Mouse (Mus musculus) neural tube, embryonic 10.5 days (tissue): Measurements from ENCODE around the gene Gm13285.
"Not testable (repeated sequence)": the region's sequence is repeated elsewhere in the genome, so short reads cannot be mapped to it uniquely, and the experiment has no call there.

ENCODE experiments used
- DNase-seq: peaks from one replicate; pipeline ENCODE4 v3.0.0-alpha.2; 2017; ENCODE audit warnings: low spot score; ENCODE audit errors: extremely low spot score

The Gm13285 gene

GRCm38 (mm10) chr4:88793936-88794675 is 5.4 kb upstream of the Gm13285 start, which contains the start of gene Gm13275:
Gene Gm13275 (plus strand): TSS chr4:88794487.
- DNase-seq = not testable (repeated sequence)

GRCm38 (mm10) chr4:88797097-88797496 is 2.4 kb upstream of the Gm13285 start, which contains the start of gene Gm13279:
Gene Gm13279 (plus strand): TSS chr4:88797397.
- DNase-seq = not testable (repeated sequence)

GRCm38 (mm10) chr4:88802954-88803353 is 3.5 kb downstream of the Gm13285 start, which contains the start of gene Gm13287:
Gene Gm13287 (plus strand): TSS chr4:88803254.
- DNase-seq = not testable (repeated sequence)

DNA sequence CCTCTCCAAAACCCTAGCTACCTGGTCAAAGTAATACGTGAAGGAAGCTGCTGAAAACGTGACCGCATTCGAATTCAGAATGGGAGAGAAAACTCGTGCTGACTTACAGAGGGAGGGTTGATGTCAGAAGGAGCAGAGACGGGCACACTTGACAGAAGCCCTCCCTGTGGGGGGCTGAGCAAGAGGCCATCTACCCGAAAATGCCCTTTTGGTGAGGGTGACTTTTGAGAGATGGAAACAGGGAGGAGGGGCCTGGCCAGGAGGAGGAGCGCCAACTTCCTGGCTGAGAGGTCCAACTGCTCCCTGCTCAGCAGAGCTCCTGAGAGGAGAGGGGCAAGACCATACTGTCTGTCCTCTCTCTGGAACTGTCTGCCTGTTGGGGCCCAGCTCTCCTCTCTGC is 5.8 kb downstream of the Gm13285 start, which contains the start of gene Gm13288:
Gene Gm13288, plus strand, starts transcription at position 301 of the 400 bp plus-strand sequence.
- not testable (repeated sequence) for DNase-seq

- DNase-seq = not testable (repeated sequence)
These were observed 6.3 kb downstream of the Gm13285 start for GRCm38 (mm10) chr4:88805761-88806160.

DNA sequence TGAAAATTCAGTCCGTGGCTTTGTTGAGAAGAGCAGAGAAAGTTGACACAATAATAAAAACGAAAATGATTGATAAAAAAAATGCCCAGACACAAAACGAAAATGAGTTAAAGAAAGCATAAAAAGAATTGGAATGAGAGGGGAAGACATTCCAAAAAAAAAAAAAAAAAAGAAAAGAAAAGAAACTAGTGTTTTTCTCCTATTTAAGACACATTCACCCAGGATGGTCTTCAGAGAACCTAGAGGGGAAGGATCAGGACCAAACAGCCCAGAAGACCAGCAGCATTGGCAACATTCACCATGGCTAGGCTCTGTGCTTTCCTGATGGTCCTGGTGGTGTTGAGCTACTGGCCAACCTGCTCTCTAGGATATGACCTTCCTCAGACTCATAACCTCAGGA is 16.5 kb downstream of the Gm13285 start, which contains the start of gene Ifna7:
Gene Ifna7, plus strand, starts transcription at position 301 of the 400 bp plus-strand sequence.
- DNase-seq = no peak

DNA sequence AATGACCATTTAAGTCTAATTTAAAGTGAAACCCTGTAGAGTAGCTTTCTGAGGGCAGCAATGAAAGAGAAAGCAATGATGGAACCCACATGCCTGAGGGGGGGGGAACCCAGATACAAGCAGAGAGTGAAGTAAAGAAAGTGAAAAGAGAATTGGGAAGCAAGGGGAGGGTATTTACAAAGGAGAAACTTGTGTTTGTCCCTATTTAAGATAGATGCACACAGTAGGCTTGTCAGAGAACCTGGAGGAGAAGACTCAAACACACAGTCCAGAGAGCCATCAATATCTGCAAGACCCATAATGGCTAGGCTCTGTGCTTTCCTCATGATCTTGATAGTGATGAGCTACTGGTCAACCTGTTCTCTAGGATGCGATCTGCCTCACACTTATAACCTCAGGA is 20.2 kb downstream of the Gm13285 start, which contains the start of gene Ifna11:
Gene Ifna11, plus strand, starts transcription at position 301 of the 400 bp plus-strand sequence.
- DNase-seq = no peak

DNA sequence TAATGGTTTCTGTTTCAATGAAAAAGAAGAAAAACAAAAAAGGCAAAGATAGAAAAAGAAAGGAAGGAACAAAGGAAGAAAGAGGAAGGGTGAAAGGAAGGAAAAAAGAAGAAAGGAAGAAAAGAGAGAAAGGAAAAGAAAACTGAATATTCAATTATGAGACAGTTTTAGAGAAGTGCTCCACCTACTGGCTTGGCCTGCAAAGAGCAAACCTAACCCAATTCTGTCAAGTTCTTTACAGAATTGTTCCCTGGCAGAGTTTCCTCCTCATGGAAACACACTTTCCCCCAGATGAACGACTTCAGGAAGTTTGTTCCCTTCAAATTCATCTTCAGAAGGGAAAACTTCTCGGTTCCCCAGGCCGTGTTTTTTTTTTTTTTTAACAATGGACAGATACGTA is 23.5 kb downstream of the Gm13285 start:
- no peak for DNase-seq

DNA sequence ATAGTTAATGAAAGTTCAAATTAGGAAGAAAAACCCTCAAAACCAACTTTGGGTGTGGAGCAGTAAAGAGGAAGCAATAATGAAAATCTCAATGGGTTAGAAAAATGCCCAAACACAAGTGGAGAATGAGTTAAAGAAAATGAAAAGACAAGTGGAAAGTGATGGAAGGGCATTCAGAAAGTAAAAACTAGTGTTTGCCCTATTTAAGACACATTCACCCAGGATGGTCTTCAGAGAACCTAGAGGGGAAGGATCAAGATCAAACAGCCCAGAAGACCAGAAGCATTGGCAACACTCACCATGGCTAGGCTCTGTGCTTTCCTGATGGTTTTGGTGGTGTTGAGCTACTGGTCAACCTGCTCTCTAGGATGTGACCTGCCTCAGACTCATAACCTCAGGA is 27.7 kb downstream of the Gm13285 start, which contains the start of gene Ifna6:
Gene Ifna6, plus strand, starts transcription at position 301 of the 400 bp plus-strand sequence.
- DNase-seq = not testable (repeated sequence)

DNA sequence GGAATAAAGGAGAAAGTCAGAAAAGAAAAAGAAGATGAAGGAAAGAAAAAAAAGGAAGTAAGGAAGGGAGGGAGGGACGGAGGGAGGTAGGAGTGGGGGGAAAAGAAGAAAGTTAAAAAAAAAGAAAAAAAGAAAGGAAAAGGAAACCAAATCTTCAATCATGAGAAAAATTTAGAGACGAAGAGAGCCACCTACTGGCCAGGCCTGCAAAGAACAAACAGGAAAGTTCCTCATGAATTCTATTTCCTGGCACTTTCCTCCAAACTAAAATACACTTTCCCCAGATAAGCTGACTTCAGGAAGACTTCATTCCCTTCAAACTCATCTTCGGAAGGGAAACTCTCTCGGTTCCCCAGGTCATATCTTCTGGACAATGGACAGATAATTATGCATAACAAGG is 31.1 kb downstream of the Gm13285 start:
- DNase-seq = no peak

GRCm38 (mm10) chr4:88835225-88835624 is 35.8 kb downstream of the Gm13285 start, which contains the start of gene Ifna5:
Gene Ifna5 (plus strand): TSS chr4:88835525.
- not testable (repeated sequence) for DNase-seq

DNA sequence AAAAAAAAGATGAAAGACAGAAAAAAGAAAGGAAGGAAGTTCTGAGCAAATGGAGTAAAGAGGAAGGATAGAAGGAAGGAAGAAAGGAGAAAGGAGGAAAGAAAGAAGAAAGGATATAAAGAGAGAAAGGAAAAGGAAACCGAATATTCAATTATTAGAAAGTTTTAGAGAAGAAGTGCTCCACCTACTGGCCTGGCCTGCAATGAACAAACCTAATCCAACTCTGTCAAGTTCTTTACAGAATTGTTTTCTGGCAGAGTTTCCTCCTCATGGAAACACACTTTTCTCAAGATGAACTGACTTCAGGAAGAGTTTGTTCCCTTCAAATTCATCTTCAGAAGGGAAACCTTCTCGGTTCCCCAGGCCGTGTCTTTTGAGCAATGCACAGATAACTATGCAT is 39.4 kb downstream of the Gm13285 start:
- no peak for DNase-seq

- no peak for DNase-seq
These were observed 40.6 kb downstream of the Gm13285 start for GRCm38 (mm10) chr4:88840058-88840457.

DNA sequence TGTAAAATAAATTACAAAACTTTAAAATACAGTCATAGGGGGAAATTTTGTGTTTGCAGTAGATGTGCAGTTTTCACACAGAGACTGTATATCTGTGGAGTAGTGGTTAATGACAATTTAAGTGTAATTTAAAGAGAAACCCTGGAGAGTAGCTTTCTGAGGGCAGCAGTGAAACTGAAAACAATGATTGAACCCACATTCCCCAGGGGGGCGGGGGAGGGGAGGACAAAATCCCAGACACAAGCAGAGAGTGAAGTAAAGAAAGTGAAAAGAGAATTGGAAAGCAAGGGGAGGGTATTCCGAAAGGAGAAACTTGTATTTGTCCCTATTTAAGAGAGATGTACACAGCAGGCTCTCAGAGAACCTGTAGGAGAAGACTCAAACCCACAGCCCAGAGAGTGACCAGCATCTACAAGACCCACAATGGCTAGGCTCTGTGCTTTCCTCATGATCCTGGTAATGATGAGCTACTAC is 42.0 kb downstream of the Gm13285 start, which contains the start of gene Ifna4:
Gene Ifna4, plus strand, starts transcription at position 424 of the 474 bp plus-strand sequence.
- no peak for DNase-seq

DNA sequence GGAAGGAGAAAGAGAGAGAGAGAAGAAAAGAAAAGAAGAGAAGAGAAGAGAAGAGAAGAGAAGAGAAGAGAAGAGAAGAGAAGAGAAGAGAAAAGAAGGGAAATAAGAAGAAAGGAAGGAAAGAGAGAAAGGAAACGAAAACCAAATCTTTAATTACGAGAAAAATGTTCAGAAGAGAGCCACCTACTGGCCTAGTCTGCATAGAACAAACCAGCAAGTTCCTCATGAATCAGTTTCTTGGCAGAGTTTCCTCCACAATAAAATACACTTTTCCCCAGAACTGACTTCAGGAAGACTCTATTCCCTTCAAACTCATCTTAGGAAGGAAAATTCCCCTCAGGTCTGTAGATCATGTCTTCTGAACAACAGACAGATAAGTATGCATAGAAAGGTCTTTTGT is 45.9 kb downstream of the Gm13285 start:
- DNase-seq = no peak

DNA sequence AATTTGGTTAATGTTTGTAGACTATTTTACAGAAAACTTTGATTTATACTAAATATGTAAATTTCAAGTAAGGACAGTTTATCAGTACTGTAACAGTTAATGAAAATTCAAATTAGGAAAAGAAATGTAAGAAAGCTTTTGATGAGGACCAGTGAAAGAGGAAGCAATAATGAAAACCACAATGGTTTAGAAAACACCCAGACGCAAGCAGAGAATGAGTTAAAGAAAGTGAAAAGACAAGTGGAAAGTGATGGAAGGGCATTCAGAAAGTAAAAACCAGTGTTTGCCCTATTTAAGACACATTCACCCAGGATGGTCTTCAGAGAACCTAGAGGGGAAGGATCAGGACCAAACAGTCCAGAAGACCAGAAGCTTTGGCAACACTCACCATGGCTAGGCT is 50.2 kb downstream of the Gm13285 start, which contains the start of gene Ifna1:
Gene Ifna1, plus strand, starts transcription at position 390 of the 400 bp plus-strand sequence.
- DNase-seq = no peak
